ENCODE assay signal across 8 mouse cellular contexts in the genomic region with DNA sequence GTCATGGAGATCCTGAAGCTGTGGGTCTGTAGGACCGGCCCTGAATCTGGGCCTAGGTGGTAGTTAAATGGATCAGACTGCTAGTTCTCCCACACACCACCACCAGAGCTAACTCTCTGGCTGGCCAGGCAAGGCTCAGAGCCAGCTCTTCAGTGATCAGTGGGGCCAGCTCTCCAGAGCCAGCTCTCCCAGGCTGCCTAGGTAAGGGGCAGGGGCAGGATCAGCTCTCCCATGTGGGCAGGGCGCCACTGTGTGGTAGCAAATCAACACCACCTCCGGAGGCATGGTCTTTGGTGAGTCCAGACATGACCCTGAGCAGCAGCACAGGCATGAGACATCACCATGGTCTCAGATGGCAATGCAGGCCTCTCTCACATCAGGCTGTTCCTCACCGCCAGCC. TPM values are rescaled to one million over a fixed set of nuclear protein-coding genes. Genes with fewer than 3 reads are reported as not detected.
A peak's percentile ranks its signal among the peaks of the same experiment; 100 is the strongest.
DNase-seq lines count a peak whose midpoint lies in the region; ATAC-seq lines count a peak whose summit lies in the region.

No protein-coding gene starts in this region.

- no peaks in the 10 kb centered on the region for H3K9me3 ChIP-seq in neural tube, embryonic 11.5 days (ENCODE audit: control insufficient read depth, low read length)
- H3K9me3 ChIP-seq in intestine, embryonic 16.5 days (ENCODE audit: control insufficient read depth, low read length): no peaks in the 10 kb centered on the region
- H3K9me3 ChIP-seq in lung, embryonic 15.5 days: no peaks in the 10 kb centered on the region

- 67% methylated on average over 4 of the region's 4 CpGs for WGBS in neural tube, embryonic 11.5 days
- 69% methylated on average over 4 of the region's 4 CpGs for WGBS in intestine, embryonic 16.5 days
- WGBS in lung, embryonic 15.5 days: 60% methylated on average over 4 of the region's 4 CpGs

- H3K27ac ChIP-seq in neural tube, embryonic 11.5 days (ENCODE audit: low read depth, low read length): no peak overlapping the region
- H3K27ac ChIP-seq in intestine, embryonic 16.5 days (ENCODE audit: low read length): no peak overlapping the region
- H3K27ac ChIP-seq in lung, embryonic 15.5 days: no peak overlapping the region

- H3K4me1 ChIP-seq in neural tube, embryonic 11.5 days (ENCODE audit: control insufficient read depth, insufficient read depth, low read length): no peaks in the 10 kb centered on the region
- no peaks in the 10 kb centered on the region; the same call in 1 of the 2 replicates for H3K4me1 ChIP-seq in intestine, embryonic 16.5 days (ENCODE audit: control insufficient read depth, insufficient read depth, low read length)
- 0 out of 2 replicates have a peak, but pooled peaks cover 5% of the 10 kb centered on the region for H3K4me1 ChIP-seq in lung, embryonic 15.5 days

- no peaks in the 10 kb centered on the region for H3K36me3 ChIP-seq in neural tube, embryonic 11.5 days (ENCODE audit: control insufficient read depth, insufficient read depth, low read length)
- 0 out of 2 replicates have a peak, but pooled peaks cover 2% of the 10 kb centered on the region for H3K36me3 ChIP-seq in intestine, embryonic 16.5 days (ENCODE audit: control insufficient read depth, insufficient read depth, low read length)
- H3K36me3 ChIP-seq in lung, embryonic 15.5 days: 0 out of 2 replicates have a peak, but pooled peaks cover 3% of the 10 kb centered on the region

- no peaks in the 10 kb centered on the region for H3K27me3 ChIP-seq in neural tube, embryonic 11.5 days (ENCODE audit: control insufficient read depth, insufficient read depth, low read length)
- H3K27me3 ChIP-seq in intestine, embryonic 16.5 days (replicated peaks; ENCODE audit: control insufficient read depth, insufficient read depth, low read length): no peaks in the 10 kb centered on the region
- no peaks in the 10 kb centered on the region for H3K27me3 ChIP-seq in lung, embryonic 15.5 days

- no peak overlapping the region for H3K4me3 ChIP-seq in neural tube, embryonic 11.5 days (ENCODE audit: low read depth, low read length)
- H3K4me3 ChIP-seq in intestine, embryonic 16.5 days (ENCODE audit: low read length): no peak overlapping the region
- no peak overlapping the region for H3K4me3 ChIP-seq in lung, embryonic 15.5 days

- no peak overlapping the region for H3K9ac ChIP-seq in neural tube, embryonic 11.5 days (ENCODE audit: low read length)
- no peak overlapping the region for H3K9ac ChIP-seq in intestine, embryonic 16.5 days (ENCODE audit: low read depth, low read length)
- no peak overlapping the region for H3K9ac ChIP-seq in lung, embryonic 15.5 days

- no peak overlapping the region for H3K4me2 ChIP-seq in neural tube, embryonic 11.5 days (ENCODE audit: low read depth)
- no peak overlapping the region for H3K4me2 ChIP-seq in intestine, embryonic 16.5 days (ENCODE audit: low read depth, low read length)
- no peak overlapping the region for H3K4me2 ChIP-seq in lung, embryonic 15.5 days

- no peak for ATAC-seq in neural tube, embryonic 11.5 days (ENCODE audit: insufficient read depth, low FRiP score, low TSS enrichment)
- peak; percentile 69; the same call in 1 of the 2 replicates for ATAC-seq in intestine, embryonic 16.5 days
- peak; percentile 64 for ATAC-seq in lung, embryonic 15.5 days (ENCODE audit: borderline replicate concordance, extremely low read depth, low FRiP score, low TSS enrichment)

- DNase-seq in neural tube, embryonic 11.5 days (ENCODE audit: low spot score): peak; percentile 36
- no peak for DNase-seq in neural tube, embryonic 10.5 days (ENCODE audit: extremely low spot score, low spot score)
- peak; percentile 85 for DNase-seq in ZHBTc4 (ENCODE audit: low read depth, low spot score)
- DNase-seq in fibroblast of lung, adult 2 months (ENCODE audit: low read depth): peak; percentile 67
- peak; percentile 36 to 74 for DNase-seq in spleen, postnatal 10 days (ENCODE audit: low spot score in 2 of 2)
- no peak for DNase-seq in c-Kit-positive CD71-positive TER-119-positive erythroid progenitor cells, embryonic 14.5 days (ENCODE audit: low spot score)

RNA-seq across cellular contexts. Expression of a gene that starts 15.0 kb away (rescaled TPM):
- 4.8 and 5.2 TPM in 2 replicates for polyA plus RNA-seq in neural tube, embryonic 11.5 days (2014; fragmentation: Nextera tagmentation; extraction: Ambion mirVana)
- 1.8 and 2.2 TPM in 2 replicates for polyA plus RNA-seq in intestine, embryonic 16.5 days (2015; fragmentation: Nextera tagmentation; extraction: Ambion mirVana)
- 2.8 and 2.9 TPM in 2 replicates for polyA plus RNA-seq in lung, embryonic 15.5 days (2015; fragmentation: Nextera tagmentation; extraction: Ambion mirVana)

RNA-seq across cellular contexts. Expression of a gene that starts 25.1 kb away (rescaled TPM):
- polyA plus RNA-seq in neural tube, embryonic 11.5 days (2014; fragmentation: Nextera tagmentation; extraction: Ambion mirVana): 5.7 and 5.9 TPM in 2 replicates
- polyA plus RNA-seq in intestine, embryonic 16.5 days (2015; fragmentation: Nextera tagmentation; extraction: Ambion mirVana): 11.2 and 12.0 TPM in 2 replicates
- 14.6 and 16.3 TPM in 2 replicates for polyA plus RNA-seq in lung, embryonic 15.5 days (2015; fragmentation: Nextera tagmentation; extraction: Ambion mirVana)

RNA-seq across cellular contexts. Expression of a gene that starts 25.4 kb away (rescaled TPM):
- polyA plus RNA-seq in neural tube, embryonic 11.5 days (2014; fragmentation: Nextera tagmentation; extraction: Ambion mirVana): 371 and 372 TPM in 2 replicates
- polyA plus RNA-seq in intestine, embryonic 16.5 days (2015; fragmentation: Nextera tagmentation; extraction: Ambion mirVana): 320 and 339 TPM in 2 replicates
- polyA plus RNA-seq in lung, embryonic 15.5 days (2015; fragmentation: Nextera tagmentation; extraction: Ambion mirVana): 368 and 400 TPM in 2 replicates

RNA-seq across cellular contexts. Expression of a gene that starts 33.5 kb away (rescaled TPM):
- 435 and 451 TPM in 2 replicates for polyA plus RNA-seq in neural tube, embryonic 11.5 days (2014; fragmentation: Nextera tagmentation; extraction: Ambion mirVana)
- polyA plus RNA-seq in intestine, embryonic 16.5 days (2015; fragmentation: Nextera tagmentation; extraction: Ambion mirVana): 214 and 241 TPM in 2 replicates
- 265 and 271 TPM in 2 replicates for polyA plus RNA-seq in lung, embryonic 15.5 days (2015; fragmentation: Nextera tagmentation; extraction: Ambion mirVana)

RNA-seq across cellular contexts. Expression of a gene that starts 50.5 kb away (rescaled TPM):
- 3.1 and 3.8 TPM in 2 replicates for polyA plus RNA-seq in neural tube, embryonic 11.5 days (2014; fragmentation: Nextera tagmentation; extraction: Ambion mirVana)
- polyA plus RNA-seq in intestine, embryonic 16.5 days (2015; fragmentation: Nextera tagmentation; extraction: Ambion mirVana): 1.5 and 2.7 TPM in 2 replicates
- 5.5 and 5.8 TPM in 2 replicates for polyA plus RNA-seq in lung, embryonic 15.5 days (2015; fragmentation: Nextera tagmentation; extraction: Ambion mirVana)

Comparison
In these comparisons a context has a peak if more than half of its experiments do, and no peak if none do; other contexts are left out.
1. DNase-seq: peak in neural tube, embryonic 11.5 days (single experiment), ZHBTc4 (single experiment), fibroblast of lung, adult 2 months (single experiment) and spleen, postnatal 10 days (2 of 2); none in neural tube, embryonic 10.5 days (single experiment) and c-Kit-positive CD71-positive TER-119-positive erythroid progenitor cells, embryonic 14.5 days (single experiment).